In genomic region chr2:108156189-108156588, GRCm38 (mm10) we compare ENCODE assay signal across 24 mouse cellular contexts.
DNase-seq lines count a peak whose midpoint lies in the region; ATAC-seq and TF ChIP-seq lines count a peak whose summit lies in the region.
"Had no signal": no experiment of that assay in that cellular context is flagged by ENCODE, and none has a peak within 500 bp of the region (broad histone marks: within the 10 kb centered on the region; RNA-seq: fewer than 3 reads in every experiment).

No protein-coding gene starts in this region.

- no peak for TF ChIP-seq EP300 in liver, postnatal 0 days (IDR thresholded peaks at IDR 0.05; ENCODE audit: low read depth)
- no peak for TF ChIP-seq EP300 in stomach, postnatal 0 days (optimal IDR thresholded peaks at IDR 0.05)

- H3K4me1 ChIP-seq in liver, adult 2 months (ENCODE audit: control insufficient read depth, insufficient read depth, low read length) = no peaks in the 10 kb centered on the region
- H3K4me1 ChIP-seq in liver, postnatal 0 days (ENCODE audit: insufficient read depth) = no peaks in the 10 kb centered on the region
- no peaks in the 10 kb centered on the region for H3K4me1 ChIP-seq in intestine, embryonic 16.5 days (ENCODE audit: control insufficient read depth, insufficient read depth, low read length)
- no peaks in the 10 kb centered on the region for H3K4me1 ChIP-seq in stomach, postnatal 0 days (replicated peaks; ENCODE audit: control insufficient read depth, insufficient read depth)
- H3K4me1 ChIP-seq: hindbrain, embryonic 12.5 days; hindbrain, embryonic 15.5 days had no signal

- no peak overlapping the region for H3K9ac ChIP-seq in liver, adult 2 months (ENCODE audit: low read depth, low read length)
- no peak overlapping the region for H3K9ac ChIP-seq in liver, postnatal 0 days (replicated peaks)
- H3K9ac ChIP-seq in intestine, embryonic 16.5 days (ENCODE audit: low read depth, low read length) = no peak overlapping the region
- no peak overlapping the region for H3K9ac ChIP-seq in stomach, postnatal 0 days (ENCODE audit: low read length)
- H3K9ac ChIP-seq: forebrain, postnatal 0 days; hindbrain, embryonic 12.5 days; hindbrain, embryonic 15.5 days had no signal

- H3K27me3 ChIP-seq in liver, adult 2 months (ENCODE audit: control insufficient read depth, insufficient read depth, low read length) = no peaks in the 10 kb centered on the region
- no peaks in the 10 kb centered on the region for H3K27me3 ChIP-seq in liver, postnatal 0 days (ENCODE audit: insufficient read depth, low read length)
- H3K27me3 ChIP-seq in intestine, embryonic 16.5 days (replicated peaks; ENCODE audit: control insufficient read depth, insufficient read depth, low read length) = no peaks in the 10 kb centered on the region
- no peaks in the 10 kb centered on the region for H3K27me3 ChIP-seq in stomach, postnatal 0 days (ENCODE audit: control insufficient read depth, insufficient read depth, low read length)
- H3K27me3 ChIP-seq: hindbrain, embryonic 12.5 days; hindbrain, embryonic 15.5 days had no signal

- DNase-seq in liver, adult 2 months (ENCODE audit: extremely low read depth, low read depth, low spot score) = peak; percentile 2
- DNase-seq in liver, postnatal 0 days = no peak
- no peak for DNase-seq in stomach, postnatal 0 days (ENCODE audit: low spot score)
- DNase-seq in layer of hippocampus, postnatal 10 days (ENCODE audit: low spot score in 2 of 2) = no peak
- DNase-seq: adrenal gland, adult 8-10 months; adrenal gland, postnatal 25 days; B cell, adult 2 months; cerebellum, adult 8-10 months; cerebellum, postnatal 10 days; cerebellum, postnatal 36 days; embryo, embryonic 11 days; forebrain, postnatal 0 days; gastrocnemius, adult 2 months; gastrocnemius, postnatal 14 days; heart, adult 11 months had no signal

- H3K4me2 ChIP-seq in liver, postnatal 0 days (ENCODE audit: low read depth, low read length) = no peak overlapping the region
- no peak overlapping the region for H3K4me2 ChIP-seq in intestine, embryonic 16.5 days (ENCODE audit: low read depth, low read length)
- no peak overlapping the region for H3K4me2 ChIP-seq in stomach, postnatal 0 days (replicated peaks; ENCODE audit: low read depth)
- H3K4me2 ChIP-seq: heart, embryonic 11.5 days; hindbrain, embryonic 12.5 days; hindbrain, embryonic 15.5 days had no signal

- no peaks in the 10 kb centered on the region for H3K79me2 ChIP-seq in liver, adult 2 months (ENCODE audit: control insufficient read depth, insufficient read depth, low read length)

- ATAC-seq in liver, postnatal 0 days = no peak
- peak; percentile 97 for ATAC-seq in intestine, embryonic 16.5 days
- ATAC-seq in stomach, postnatal 0 days (ENCODE audit: low FRiP score, low TSS enrichment) = peak; percentile 57; the same call in 1 of the 2 replicates
- ATAC-seq in erythroblast, adult 5-6 weeks (replicated peaks; ENCODE audit: low FRiP score, poor library complexity, severe bottlenecking) = no peak
- no peak for ATAC-seq in cerebellum, adult (ENCODE audit: insufficient number of reproducible peaks, low FRiP score, low TSS enrichment)
- ATAC-seq: activated CD4-positive, CD25-positive, alpha-beta regulatory T cell, adult 4 months; CD4-positive, CD25-positive, alpha-beta regulatory T cell, adult 4 months; forebrain, embryonic 14.5 days; forebrain, postnatal 0 days had no signal

- TF ChIP-seq POLR2A in liver, adult 2 months (IDR thresholded peaks at IDR 0.05; ENCODE audit: extremely low read depth, insufficient read depth, low read length) = no peak

- H3K4me3 ChIP-seq in liver, adult 2 months (ENCODE audit: insufficient read depth, low read depth, low read length) = no peak overlapping the region
- H3K4me3 ChIP-seq in liver, postnatal 0 days (ENCODE audit: low read depth, low read length) = no peak overlapping the region
- no peak overlapping the region for H3K4me3 ChIP-seq in intestine, embryonic 16.5 days (ENCODE audit: low read length)
- H3K4me3 ChIP-seq in stomach, postnatal 0 days (ENCODE audit: low read depth, low read length) = no peak overlapping the region
- H3K4me3 ChIP-seq: gastrocnemius, adult 2 months; hindbrain, embryonic 12.5 days; hindbrain, embryonic 15.5 days had no signal

- TF ChIP-seq CTCF in liver, adult 2 months (IDR thresholded peaks at IDR 0.05; ENCODE audit: low read depth, low read length) = no peak
- TF ChIP-seq CTCF in liver, postnatal 0 days (IDR thresholded peaks at IDR 0.05; ENCODE audit: low read depth) = no peak
- TF ChIP-seq CTCF in stomach, postnatal 0 days (IDR thresholded peaks at IDR 0.05; ENCODE audit: low read depth) = no peak

- H3K9me3 ChIP-seq in liver, postnatal 0 days (ENCODE audit: low read length) = no peaks in the 10 kb centered on the region
- no peaks in the 10 kb centered on the region for H3K9me3 ChIP-seq in intestine, embryonic 16.5 days (ENCODE audit: control insufficient read depth, low read length)
- no peaks in the 10 kb centered on the region for H3K9me3 ChIP-seq in stomach, postnatal 0 days (ENCODE audit: control insufficient read depth, low read length)
- H3K9me3 ChIP-seq: hindbrain, embryonic 12.5 days; hindbrain, embryonic 15.5 days had no signal

- no peak overlapping the region for H3K27ac ChIP-seq in liver, adult 2 months (replicated peaks; ENCODE audit: insufficient read depth, low read depth, low read length)
- H3K27ac ChIP-seq in liver, postnatal 0 days (ENCODE audit: low read depth) = no peak overlapping the region
- no peak overlapping the region for H3K27ac ChIP-seq in intestine, embryonic 16.5 days (ENCODE audit: low read length)
- H3K27ac ChIP-seq in stomach, postnatal 0 days (replicated peaks) = no peak overlapping the region
- H3K27ac ChIP-seq: gastrocnemius, adult 2 months; hindbrain, embryonic 12.5 days; hindbrain, embryonic 15.5 days had no signal

- H3K36me3 ChIP-seq in liver, adult 2 months (ENCODE audit: control insufficient read depth, insufficient read depth, low read length) = no peaks in the 10 kb centered on the region
- H3K36me3 ChIP-seq in liver, postnatal 0 days (replicated peaks; ENCODE audit: insufficient read depth, low read length) = no peaks in the 10 kb centered on the region
- H3K36me3 ChIP-seq in intestine, embryonic 16.5 days (ENCODE audit: control insufficient read depth, insufficient read depth, low read length) = no peaks in the 10 kb centered on the region
- H3K36me3 ChIP-seq in stomach, postnatal 0 days (ENCODE audit: control insufficient read depth, insufficient read depth, low read length) = no peaks in the 10 kb centered on the region
- H3K36me3 ChIP-seq: hindbrain, embryonic 12.5 days; hindbrain, embryonic 15.5 days had no signal

Comparison
In these comparisons a context has a peak if more than half of its experiments do, and no peak if none do; other contexts are left out.
1. ATAC-seq: peak in intestine, embryonic 16.5 days (single experiment) and stomach, postnatal 0 days (single experiment); none in liver, postnatal 0 days (single experiment), erythroblast, adult 5-6 weeks (single experiment) and cerebellum, adult (single experiment).